Mouse (Mus musculus) cerebellum, adult 2 months (tissue): ENCODE measurements around the gene Il1r1. TPM values are rescaled to one million over a fixed set of nuclear protein-coding genes. Genes with fewer than 3 reads are reported as not detected.

Experiments
- DNase-seq, 2 experiments: peaks; one replicate each; pipeline ENCODE4 v3.0.0; 2021
- H3K27ac ChIP-seq: fragments of 200-500 bp; 2 replicates; pipeline ENCODE4 v1.5.1; 2012; ENCODE audit warnings: low read length, control low read depth, inconsistent platforms; ENCODE audit not compliant: insufficient read depth
- H3K27me3 ChIP-seq: fragments of 200-500 bp; 2 replicates; pipeline ENCODE4 v1.6.1; 2012; ENCODE audit warnings: inconsistent platforms, mild to moderate bottlenecking, low read length, moderate library complexity; ENCODE audit not compliant: control insufficient read depth, insufficient read depth
- H3K4me1 ChIP-seq: fragments of 200-500 bp; 2 replicates; pipeline ENCODE4 v1.6.1; 2011; ENCODE audit warnings: low read length; ENCODE audit not compliant: control insufficient read depth, insufficient read depth
- H3K4me3 ChIP-seq: fragments of 200-500 bp; replicated peaks from 2 replicates; pipeline ENCODE3; 2011; ENCODE audit warnings: mild to moderate bottlenecking, low read depth, low read length, control low read depth; ENCODE audit not compliant: insufficient read depth
- CTCF ChIP-seq: fragments of 200-500 bp; IDR thresholded peaks from 2 replicates; pipeline ENCODE4 v1.5.1; 2011; ENCODE audit warnings: low read depth, mild to moderate bottlenecking, control low read depth, low read length, moderate library complexity, borderline replicate concordance; ENCODE audit not compliant: insufficient read depth
- POLR2A ChIP-seq: fragments of 200-500 bp; IDR thresholded peaks from 2 replicates; pipeline ENCODE4 v1.6.1; 2011; ENCODE audit warnings: low read length, control low read depth, borderline replicate concordance; ENCODE audit not compliant: insufficient read depth
- WGBS: fragments of 180-500 bp; shearing (Covaris S2); methylation state at CpG from one replicate; pipeline ENCODE4 v1.1.7; 2018; 5-methylcytosine and 5-hydroxymethylcytosine counted together
- polyA plus RNA-seq: library from polyadenylated mRNA; depleted of rRNA; stranded (reverse); fragments of >200 nt; gene quantifications from 2 replicates; pipeline ENCODE4 v1.2.3, GENCODE M21; 2012

Il1r1 gene
- polyA plus RNA-seq, 1 experiment = 1.7 TPM

- Histone ChIP-seq H3K27me3 (no peaks in the 10 kb centered on the region), H3K4me1 (no peaks in the 10 kb centered on the region), H3K4me3 (no peak overlapping the region), H3K27ac (no peak overlapping the region)
- no peak for DNase-seq
- 93% methylated on average over 3 of the region's 3 CpGs for whole genome bisulfite sequencing
- TF ChIP-seq CTCF = no peak
- TF ChIP-seq POLR2A = no peak
These were observed 8.7 kb downstream of the Il1r1 start for GRCm38 (mm10) chr1:40233621-40234020.

- Histone ChIP-seq H3K4me3 (no peak overlapping the region), H3K27ac (no peak overlapping the region), H3K4me1 (no peaks in the 10 kb centered on the region), H3K27me3 (no peaks in the 10 kb centered on the region)
- 97% methylated on average over 5 of the region's 5 CpGs for WGBS
- DNase-seq = no peak
- TF ChIP-seq CTCF (no peak), POLR2A (no peak)
These were observed 10.8 kb downstream of the Il1r1 start for GRCm38 (mm10) chr1:40235597-40236249.

GRCm38 (mm10) chr1:40236694-40237093 lies 11.8 kb downstream of the Il1r1 start:
- DNase-seq = no peak

GRCm38 (mm10) chr1:40237094-40237493 lies 12.2 kb downstream of the Il1r1 start:
- WGBS = 68% methylated on average over 6 of the region's 6 CpGs

More at GRCm38 (mm10) chr1:40236694-40237093, 11.8 kb downstream of the Il1r1 start:
- no peak overlapping the region for H3K4me3 ChIP-seq
- no peaks in the 10 kb centered on the region for H3K4me1 ChIP-seq
- no peak overlapping the region for H3K27ac ChIP-seq
- WGBS = 37% methylated on average over 6 of the region's 6 CpGs
- H3K27me3 ChIP-seq = no peaks in the 10 kb centered on the region
- TF ChIP-seq CTCF = no peak
- no peak for TF ChIP-seq POLR2A

GRCm38 (mm10) chr1:40240353-40241092 lies 15.6 kb downstream of the Il1r1 start:
- Histone ChIP-seq H3K27ac (no peak overlapping the region), H3K4me1 (no peaks in the 10 kb centered on the region), H3K4me3 (no peak overlapping the region), H3K27me3 (no peaks in the 10 kb centered on the region)
- TF ChIP-seq CTCF (no peak), POLR2A (no peak)
- 48% methylated on average over 9 of the region's 9 CpGs for WGBS
- no peak for DNase-seq

More at GRCm38 (mm10) chr1:40237094-40237493, 12.2 kb downstream of the Il1r1 start:
- Histone ChIP-seq H3K4me1 (no peaks in the 10 kb centered on the region), H3K4me3 (no peak overlapping the region), H3K27me3 (no peaks in the 10 kb centered on the region), H3K27ac (no peak overlapping the region)
- TF ChIP-seq POLR2A (no peak), CTCF (no peak)
- DNase-seq = no peak

GRCm38 (mm10) chr1:40242717-40243116 lies 17.8 kb downstream of the Il1r1 start:
- whole genome bisulfite sequencing = 46% methylated on average over 1 of the region's 1 CpGs
- TF ChIP-seq CTCF = no peak
- no peak for TF ChIP-seq POLR2A
- H3K4me3 ChIP-seq = no peak overlapping the region
- H3K4me1 ChIP-seq = no peaks in the 10 kb centered on the region
- DNase-seq = no peak
- H3K27ac ChIP-seq = no peak overlapping the region
- no peaks in the 10 kb centered on the region for H3K27me3 ChIP-seq

GRCm38 (mm10) chr1:40243561-40243998 lies 18.7 kb downstream of the Il1r1 start:
- H3K4me1 ChIP-seq = no peaks in the 10 kb centered on the region
- TF ChIP-seq POLR2A = no peak
- no peak for TF ChIP-seq CTCF
- H3K4me3 ChIP-seq = no peak overlapping the region
- no peak for DNase-seq
- H3K27me3 ChIP-seq = no peaks in the 10 kb centered on the region
- 79% methylated on average over 3 of the region's 3 CpGs for WGBS
- no peak overlapping the region for H3K27ac ChIP-seq

- Histone ChIP-seq H3K27me3 (no peaks in the 10 kb centered on the region), H3K4me1 (no peaks in the 10 kb centered on the region), H3K4me3 (no peak overlapping the region), H3K27ac (no peak overlapping the region)
- no peak for DNase-seq
- no peak for TF ChIP-seq CTCF
- TF ChIP-seq POLR2A = no peak
- 59% methylated on average over 4 of the region's 4 CpGs for WGBS
These were observed 25.5 kb downstream of the Il1r1 start for GRCm38 (mm10) chr1:40250425-40250824.
